Mouse (Mus musculus): ENCODE data around the gene Gcnt1.

Gcnt1 gene

GRCm38 (mm10) chr19:17372701-17373100 lies at the start of gene Gcnt1:
Gene Gcnt1 (minus strand): TSS chr19:17372844.
- Histone ChIP-seq H3K36me3 (ENCODE audit: control insufficient read depth, insufficient read depth, low read length, poor library complexity, severe bottlenecking) (no peaks in the 10 kb centered on the region), H3K27me3 (ENCODE audit: control insufficient read depth, insufficient read depth, low read length, poor library complexity, severe bottlenecking) (no peaks in the 10 kb centered on the region)
- no peak for DNase-seq (ENCODE audit: low read depth, low spot score)

GRCm38 (mm10) chr19:17417855-17418254 lies 45.2 kb upstream of the Gcnt1 start:
- H3K27me3 ChIP-seq (ENCODE audit: control insufficient read depth, insufficient read depth, low read length, poor library complexity, severe bottlenecking), result no peaks in the 10 kb centered on the region
- DNase-seq (ENCODE audit: low read depth, low spot score), result no peak
- no peaks in the 10 kb centered on the region for H3K36me3 ChIP-seq (ENCODE audit: control insufficient read depth, insufficient read depth, low read length, poor library complexity, severe bottlenecking)

- no peak for DNase-seq (ENCODE audit: low read depth, low spot score)
- no peaks in the 10 kb centered on the region for H3K36me3 ChIP-seq (ENCODE audit: control insufficient read depth, insufficient read depth, low read length, poor library complexity, severe bottlenecking)
- no peaks in the 10 kb centered on the region for H3K27me3 ChIP-seq (ENCODE audit: control insufficient read depth, insufficient read depth, low read length, poor library complexity, severe bottlenecking)
Measured at GRCm38 (mm10) chr19:17412915-17413459, 40.3 kb upstream of the Gcnt1 start.

- H3K27me3 ChIP-seq (ENCODE audit: control insufficient read depth, insufficient read depth, low read length, poor library complexity, severe bottlenecking), result no peaks in the 10 kb centered on the region
- no peaks in the 10 kb centered on the region for H3K36me3 ChIP-seq (ENCODE audit: control insufficient read depth, insufficient read depth, low read length, poor library complexity, severe bottlenecking)
- no peak for DNase-seq (ENCODE audit: low read depth, low spot score)
Measured at GRCm38 (mm10) chr19:17410465-17411065, 37.9 kb upstream of the Gcnt1 start.

- DNase-seq (ENCODE audit: low read depth, low spot score), result no peak
- H3K36me3 ChIP-seq (ENCODE audit: control insufficient read depth, insufficient read depth, low read length, poor library complexity, severe bottlenecking), result no peaks in the 10 kb centered on the region
- H3K27me3 ChIP-seq (ENCODE audit: control insufficient read depth, insufficient read depth, low read length, poor library complexity, severe bottlenecking), result no peaks in the 10 kb centered on the region
Measured at GRCm38 (mm10) chr19:17409351-17409750, 36.7 kb upstream of the Gcnt1 start.

GRCm38 (mm10) chr19:17408591-17408990 lies 35.9 kb upstream of the Gcnt1 start:
- Histone ChIP-seq H3K27me3 (ENCODE audit: control insufficient read depth, insufficient read depth, low read length, poor library complexity, severe bottlenecking) (no peaks in the 10 kb centered on the region), H3K36me3 (ENCODE audit: control insufficient read depth, insufficient read depth, low read length, poor library complexity, severe bottlenecking) (no peaks in the 10 kb centered on the region)
- DNase-seq (ENCODE audit: low read depth, low spot score), result no peak

GRCm38 (mm10) chr19:17406823-17407222 lies 34.2 kb upstream of the Gcnt1 start:
- Histone ChIP-seq H3K36me3 (ENCODE audit: control insufficient read depth, insufficient read depth, low read length, poor library complexity, severe bottlenecking) (no peaks in the 10 kb centered on the region), H3K27me3 (ENCODE audit: control insufficient read depth, insufficient read depth, low read length, poor library complexity, severe bottlenecking) (no peaks in the 10 kb centered on the region)
- no peak for DNase-seq (ENCODE audit: low read depth, low spot score)

- Histone ChIP-seq H3K36me3 (ENCODE audit: control insufficient read depth, insufficient read depth, low read length, poor library complexity, severe bottlenecking) (peaks cover 10% of the 10 kb centered on the region), H3K27me3 (ENCODE audit: control insufficient read depth, insufficient read depth, low read length, poor library complexity, severe bottlenecking) (no peaks in the 10 kb centered on the region)
- DNase-seq (ENCODE audit: low read depth, low spot score), result no peak
Measured at GRCm38 (mm10) chr19:17403175-17403574, 30.5 kb upstream of the Gcnt1 start.

- H3K27me3 ChIP-seq (ENCODE audit: control insufficient read depth, insufficient read depth, low read length, poor library complexity, severe bottlenecking), result no peaks in the 10 kb centered on the region
Measured at GRCm38 (mm10) chr19:17400571-17400970, 27.9 kb upstream of the Gcnt1 start.

GRCm38 (mm10) chr19:17399965-17400364 lies 27.3 kb upstream of the Gcnt1 start:
- Histone ChIP-seq H3K36me3 (ENCODE audit: control insufficient read depth, insufficient read depth, low read length, poor library complexity, severe bottlenecking) (peaks cover 10% of the 10 kb centered on the region), H3K27me3 (ENCODE audit: control insufficient read depth, insufficient read depth, low read length, poor library complexity, severe bottlenecking) (no peaks in the 10 kb centered on the region)
- DNase-seq (ENCODE audit: low read depth, low spot score), result no peak

More at GRCm38 (mm10) chr19:17400571-17400970, 27.9 kb upstream of the Gcnt1 start:
- DNase-seq (ENCODE audit: low read depth, low spot score), result no peak
- peaks cover 10% of the 10 kb centered on the region for H3K36me3 ChIP-seq (ENCODE audit: control insufficient read depth, insufficient read depth, low read length, poor library complexity, severe bottlenecking)

GRCm38 (mm10) chr19:17397922-17398321 lies 25.3 kb upstream of the Gcnt1 start:
- DNase-seq (ENCODE audit: low read depth, low spot score), result no peak
- Histone ChIP-seq H3K27me3 (ENCODE audit: control insufficient read depth, insufficient read depth, low read length, poor library complexity, severe bottlenecking) (no peaks in the 10 kb centered on the region), H3K36me3 (ENCODE audit: control insufficient read depth, insufficient read depth, low read length, poor library complexity, severe bottlenecking) (peaks cover 10% of the 10 kb centered on the region)

- H3K36me3 ChIP-seq (ENCODE audit: control insufficient read depth, insufficient read depth, low read length, poor library complexity, severe bottlenecking), result peaks cover 10% of the 10 kb centered on the region
- peak; percentile 39 for DNase-seq (ENCODE audit: low read depth, low spot score)
- no peaks in the 10 kb centered on the region for H3K27me3 ChIP-seq (ENCODE audit: control insufficient read depth, insufficient read depth, low read length, poor library complexity, severe bottlenecking)
Measured at GRCm38 (mm10) chr19:17396802-17397201, 24.2 kb upstream of the Gcnt1 start.

- Histone ChIP-seq H3K27me3 (ENCODE audit: control insufficient read depth, insufficient read depth, low read length, poor library complexity, severe bottlenecking) (no peaks in the 10 kb centered on the region), H3K36me3 (ENCODE audit: control insufficient read depth, insufficient read depth, low read length, poor library complexity, severe bottlenecking) (peaks cover 3% of the 10 kb centered on the region; the same call in 1 of the 2 replicates)
- peak; percentile 96 for DNase-seq (ENCODE audit: low read depth, low spot score)
Measured at GRCm38 (mm10) chr19:17393841-17394591, 21.4 kb upstream of the Gcnt1 start, which contains the start of gene Rfk. Gene Rfk (plus strand): TSS chr19:17394043.

GRCm38 (mm10) chr19:17392866-17393265 lies 20.2 kb upstream of the Gcnt1 start:
- no peak for DNase-seq (ENCODE audit: low read depth, low spot score)
- no peaks in the 10 kb centered on the region for H3K27me3 ChIP-seq (ENCODE audit: control insufficient read depth, insufficient read depth, low read length, poor library complexity, severe bottlenecking)
- no peaks in the 10 kb centered on the region for H3K36me3 ChIP-seq (ENCODE audit: control insufficient read depth, insufficient read depth, low read length, poor library complexity, severe bottlenecking)

- Histone ChIP-seq H3K27me3 (ENCODE audit: control insufficient read depth, insufficient read depth, low read length, poor library complexity, severe bottlenecking) (no peaks in the 10 kb centered on the region), H3K36me3 (ENCODE audit: control insufficient read depth, insufficient read depth, low read length, poor library complexity, severe bottlenecking) (no peaks in the 10 kb centered on the region)
- DNase-seq (ENCODE audit: low read depth, low spot score), result peak; percentile 62
Measured at GRCm38 (mm10) chr19:17388404-17388803, 15.8 kb upstream of the Gcnt1 start.

All from splenic B cell, adult 2 months (primary cell).